Mouse (Mus musculus) embryonic facial prominence, embryonic 11.5 days (tissue): ENCODE results near the gene Slc30a6. TPM values are rescaled to one million over a fixed set of nuclear protein-coding genes. Genes with fewer than 3 reads are reported as not detected.

Experiments
- ATAC-seq: fragments of 200-750 bp; cut with Nextera tagmentation; replicated peaks from 2 replicates; pipeline ENCODE4 v1.8.0; 2017; ENCODE audit warnings: low read depth; ENCODE audit not compliant: insufficient number of reproducible peaks, low FRiP score, low TSS enrichment
- DNase-seq: peaks from one replicate; pipeline ENCODE4 v3.0.0-alpha.2; 2015; ENCODE audit warnings: low spot score
- H3K27ac ChIP-seq: fragments of 300-500 bp; sonication (generic); replicated peaks from 2 replicates; pipeline ENCODE4 v1.5.1; 2014; ENCODE audit warnings: mild to moderate bottlenecking, low read depth, low read length, control low read depth
- H3K27me3 ChIP-seq: fragments of 300-500 bp; sonication (generic); 2 replicates; pipeline ENCODE4 v1.6.1; 2014; ENCODE audit warnings: mild to moderate bottlenecking, low read length, moderate library complexity, mixed read lengths; ENCODE audit not compliant: control insufficient read depth, insufficient read depth
- H3K36me3 ChIP-seq: fragments of 300-500 bp; sonication (generic); replicated peaks from 2 replicates; pipeline ENCODE4 v1.6.1; 2014; ENCODE audit warnings: low read depth, mild to moderate bottlenecking, low read length, moderate library complexity, mixed read lengths; ENCODE audit not compliant: control insufficient read depth, insufficient read depth
- H3K4me1 ChIP-seq: fragments of 300-500 bp; sonication (generic); 2 replicates; pipeline ENCODE4 v1.6.1; 2014; ENCODE audit warnings: low read length, mixed read lengths; ENCODE audit not compliant: control insufficient read depth, insufficient read depth
- H3K4me2 ChIP-seq: fragments of 300-500 bp; sonication (generic); 2 replicates; pipeline ENCODE4 v1.6.1; 2014; ENCODE audit warnings: low read depth, mild to moderate bottlenecking, control low read depth, low read length, moderate library complexity
- H3K4me3 ChIP-seq: fragments of 300-500 bp; sonication (generic); 2 replicates; pipeline ENCODE4 v1.5.1; 2014; ENCODE audit warnings: low read depth, low read length, control low read depth
- H3K9ac ChIP-seq: fragments of 300-500 bp; sonication (generic); replicated peaks from 2 replicates; pipeline ENCODE4 v1.6.1; 2014; ENCODE audit warnings: mild to moderate bottlenecking, control low read depth, low read length
- H3K9me3 ChIP-seq: fragments of 300-500 bp; sonication (generic); replicated peaks from 2 replicates; pipeline ENCODE4 v1.6.1; 2016; ENCODE audit warnings: mild to moderate bottlenecking, low read length, inconsistent platforms, mixed read lengths; ENCODE audit not compliant: control insufficient read depth
- WGBS: fragments of 180-500 bp; shearing (Covaris S2); extraction: QIAGEN DNeasy Blood & Tissue Kit; methylation state at CpG from one replicate; pipeline ENCODE4 v1.1.7; 2014; 5-methylcytosine and 5-hydroxymethylcytosine counted together
- polyA plus RNA-seq: library from polyadenylated mRNA; unstranded; fragments of >200 nt; fragmentation: Nextera tagmentation; extraction: Ambion mirVana; gene quantifications from 2 replicates; pipeline ENCODE4 v1.2.1, GENCODE M21; 2014

The Slc30a6 gene
- polyA plus RNA-seq: 34.4 and 36.6 TPM in 2 replicates

DNA sequence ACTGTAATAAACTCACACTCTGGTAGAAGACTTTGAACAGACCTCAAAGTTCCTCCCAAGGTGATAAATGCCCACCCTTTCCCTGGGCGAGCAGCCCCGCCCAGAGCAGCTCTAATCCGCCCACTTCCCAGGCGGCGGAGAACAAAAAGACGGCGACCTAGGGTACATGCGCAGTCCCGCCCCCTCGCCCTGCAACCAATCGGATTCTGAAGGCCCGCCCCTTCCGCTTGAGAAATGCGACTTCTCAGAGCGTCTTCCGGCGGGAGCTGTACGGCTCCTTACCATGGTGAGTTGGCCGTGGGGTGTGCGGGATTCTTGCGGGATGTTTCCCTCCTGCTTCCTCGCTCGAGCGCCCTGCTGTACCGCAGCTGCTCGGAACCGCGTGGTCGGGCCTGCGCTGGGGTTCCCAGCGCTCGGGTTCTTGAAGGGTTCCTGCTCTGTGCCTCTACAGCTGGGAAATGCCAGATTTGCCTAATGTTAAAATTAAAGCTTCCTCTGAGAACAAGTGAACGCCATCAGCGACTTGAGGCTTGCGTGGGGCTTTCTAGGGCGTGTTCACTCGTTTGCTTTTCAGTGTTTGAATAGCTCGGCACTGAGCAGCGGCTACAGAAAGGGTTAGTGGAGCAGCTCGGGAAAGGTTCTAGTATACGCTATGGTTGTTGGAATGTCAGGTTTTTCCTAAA lies at the start of gene Slc30a6:
Gene Slc30a6, plus strand, starts transcription at position 226 of the 683 bp plus-strand sequence.
- peak; percentile 98 for DNase-seq
- peak within 1 kb of the TSS; percentile 79; the same call in 1 of the 2 replicates for H3K27ac ChIP-seq
- H3K4me1 ChIP-seq: no peaks in the 10 kb centered on the region
- peak within 1 kb of the TSS; percentile 95 for H3K9ac ChIP-seq
- H3K4me2 ChIP-seq: peak within 1 kb of the TSS; percentile 58
- no peaks in the 10 kb centered on the region for H3K36me3 ChIP-seq
- no peaks in the 10 kb centered on the region for H3K27me3 ChIP-seq
- no peaks in the 10 kb centered on the region for H3K9me3 ChIP-seq
- WGBS: under 1% methylated on average over 41 of the region's 41 CpGs
- ATAC-seq: peak; percentile 97
- peak within 1 kb of the TSS; percentile 93 for H3K4me3 ChIP-seq

DNA sequence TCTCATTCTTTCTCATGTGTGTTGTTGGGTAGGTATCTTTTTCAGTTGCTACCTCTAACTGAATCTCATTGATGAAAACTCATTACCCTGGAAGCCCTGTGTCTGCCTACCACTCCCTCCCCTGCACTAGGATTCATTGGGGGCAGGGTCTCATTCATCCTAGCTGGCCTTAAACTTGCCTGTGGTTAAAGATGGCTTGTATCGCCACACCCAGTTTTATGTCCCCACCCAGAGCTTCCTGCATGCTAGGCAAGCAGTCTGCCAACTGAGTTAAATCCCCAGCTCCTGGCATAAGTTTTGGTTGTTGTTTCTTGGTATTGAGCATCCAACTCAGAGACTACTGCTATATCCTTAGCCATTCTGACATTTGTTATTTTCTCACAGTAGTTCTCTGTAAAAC lies 31.8 kb upstream of the Slc30a6 start:
- DNase-seq (no peak), ATAC-seq (no peak)
- 95% methylated on average over 1 of the region's 1 CpGs for WGBS
- H3K4me1 ChIP-seq: no peaks in the 10 kb centered on the region
- no peak overlapping the region for H3K4me2 ChIP-seq
- H3K9ac ChIP-seq: no peak overlapping the region
- H3K27ac ChIP-seq: no peak overlapping the region
- H3K36me3 ChIP-seq: peaks cover 8% of the 10 kb centered on the region
- H3K9me3 ChIP-seq: no peaks in the 10 kb centered on the region
- H3K4me3 ChIP-seq: no peak overlapping the region
- no peaks in the 10 kb centered on the region for H3K27me3 ChIP-seq

DNA sequence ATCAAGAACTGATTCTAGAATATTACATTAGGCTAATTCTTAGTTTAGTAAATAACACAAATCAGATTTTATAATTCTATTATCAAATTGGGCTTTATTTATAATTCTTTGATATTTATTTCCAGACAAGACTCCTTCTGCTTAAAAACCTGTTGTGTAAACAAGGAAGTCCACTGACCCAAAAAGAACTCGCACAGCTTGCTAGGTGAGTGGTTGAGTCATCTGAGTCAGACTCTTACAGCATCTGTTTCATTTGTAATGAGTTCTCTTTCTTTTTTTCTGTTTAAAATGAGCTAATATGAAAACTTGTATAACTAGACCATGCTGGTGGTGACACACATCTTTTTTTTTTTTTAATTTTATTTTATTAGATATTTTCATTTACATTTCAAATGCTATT lies 18.5 kb upstream of the Slc30a6 start:
- Histone ChIP-seq H3K27me3 (no peaks in the 10 kb centered on the region), H3K27ac (no peak overlapping the region), H3K9me3 (no peaks in the 10 kb centered on the region), H3K4me2 (no peak overlapping the region), H3K4me3 (no peak overlapping the region), H3K4me1 (no peaks in the 10 kb centered on the region), H3K36me3 (peaks cover 10% of the 10 kb centered on the region), H3K9ac (no peak overlapping the region)
- DNase-seq: no peak
- 88% methylated on average over 1 of the region's 1 CpGs for WGBS
- no peak for ATAC-seq

DNA sequence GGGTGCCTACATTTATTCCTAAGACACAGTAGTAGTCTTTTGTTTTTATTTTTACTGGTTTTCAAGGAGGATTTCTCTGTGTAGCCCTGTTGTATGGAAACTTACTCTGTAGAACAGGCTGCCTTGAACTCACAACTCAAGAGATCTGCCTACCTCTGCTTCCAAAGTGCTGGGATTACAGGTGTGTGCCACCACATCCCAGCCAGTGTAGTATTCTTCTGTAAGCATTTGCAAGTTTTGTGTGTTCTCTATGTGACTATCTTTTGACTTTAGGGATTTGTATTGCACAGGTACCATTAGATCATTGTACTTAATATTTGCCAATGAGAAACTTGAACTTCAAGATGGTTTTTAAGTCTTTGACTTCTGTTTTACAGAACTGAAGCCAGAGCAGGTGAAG lies 8.8 kb upstream of the Slc30a6 start:
- DNase-seq: no peak
- no peaks in the 10 kb centered on the region for H3K9me3 ChIP-seq
- no peak overlapping the region for H3K4me2 ChIP-seq
- no peak overlapping the region for H3K27ac ChIP-seq
- H3K9ac ChIP-seq: no peak overlapping the region
- H3K4me1 ChIP-seq: no peaks in the 10 kb centered on the region
- no peak for ATAC-seq
- H3K27me3 ChIP-seq: no peaks in the 10 kb centered on the region
- H3K36me3 ChIP-seq: peaks cover 6% of the 10 kb centered on the region
- no peak overlapping the region for H3K4me3 ChIP-seq

GRCm38 (mm10) chr17:74389847-74390246 lies 5.6 kb upstream of the Slc30a6 start:
- no peak for ATAC-seq
- WGBS: 82% methylated on average over 3 of the region's 3 CpGs

GRCm38 (mm10) chr17:74394381-74394780 lies 1.0 kb upstream of the Slc30a6 start:
- no peak overlapping the region for H3K27ac ChIP-seq
- no peak overlapping the region for H3K9ac ChIP-seq
- DNase-seq (no peak), ATAC-seq (no peak)
- H3K36me3 ChIP-seq: no peaks in the 10 kb centered on the region; the same call in 1 of the 2 replicates
- H3K9me3 ChIP-seq: no peaks in the 10 kb centered on the region
- 80% methylated on average over 2 of the region's 2 CpGs for WGBS
- H3K27me3 ChIP-seq: no peaks in the 10 kb centered on the region
- H3K4me1 ChIP-seq: no peaks in the 10 kb centered on the region
- no peak overlapping the region for H3K4me3 ChIP-seq
- H3K4me2 ChIP-seq: no peak overlapping the region

More at GRCm38 (mm10) chr17:74389847-74390246, 5.6 kb upstream of the Slc30a6 start:
- Histone ChIP-seq H3K9ac (no peak overlapping the region), H3K4me3 (no peak overlapping the region), H3K4me2 (no peak overlapping the region), H3K27ac (no peak overlapping the region), H3K36me3 (no peaks in the 10 kb centered on the region; the same call in 1 of the 2 replicates), H3K4me1 (no peaks in the 10 kb centered on the region), H3K9me3 (no peaks in the 10 kb centered on the region), H3K27me3 (no peaks in the 10 kb centered on the region)
- DNase-seq: no peak

DNA sequence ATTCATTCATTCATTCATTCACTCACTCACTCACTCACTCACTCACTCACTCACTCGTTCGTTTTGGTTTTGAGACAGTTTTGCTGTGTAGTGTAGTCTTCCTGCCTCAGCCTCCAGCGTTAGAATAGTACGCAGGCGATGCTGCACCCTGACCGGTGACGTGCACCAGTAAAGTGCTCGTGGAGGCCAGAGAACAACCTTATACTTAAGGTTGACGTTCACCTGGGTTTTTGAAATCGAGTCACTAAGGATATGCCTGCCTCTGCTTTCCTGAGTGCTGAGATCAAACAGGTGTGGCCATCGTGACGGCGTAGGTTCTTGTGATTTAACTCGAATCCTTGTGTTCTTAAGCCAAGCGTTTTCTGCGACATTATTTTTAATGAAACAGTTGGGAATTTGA lies 553 bp upstream of the Slc30a6 start:
- Histone ChIP-seq H3K36me3 (no peaks in the 10 kb centered on the region; the same call in 1 of the 2 replicates), H3K9ac (peak overlapping the region; percentile 95), H3K27me3 (no peaks in the 10 kb centered on the region), H3K27ac (no peak overlapping the region), H3K4me1 (no peaks in the 10 kb centered on the region), H3K9me3 (no peaks in the 10 kb centered on the region), H3K4me3 (peak overlapping the region; percentile 93), H3K4me2 (peak overlapping the region; percentile 30)
- DNase-seq: peak; percentile 11
- ATAC-seq: 0 out of 2 replicates have a peak, but pooled peaks have one; percentile 18
- WGBS: 29% methylated on average over 16 of the region's 16 CpGs

DNA sequence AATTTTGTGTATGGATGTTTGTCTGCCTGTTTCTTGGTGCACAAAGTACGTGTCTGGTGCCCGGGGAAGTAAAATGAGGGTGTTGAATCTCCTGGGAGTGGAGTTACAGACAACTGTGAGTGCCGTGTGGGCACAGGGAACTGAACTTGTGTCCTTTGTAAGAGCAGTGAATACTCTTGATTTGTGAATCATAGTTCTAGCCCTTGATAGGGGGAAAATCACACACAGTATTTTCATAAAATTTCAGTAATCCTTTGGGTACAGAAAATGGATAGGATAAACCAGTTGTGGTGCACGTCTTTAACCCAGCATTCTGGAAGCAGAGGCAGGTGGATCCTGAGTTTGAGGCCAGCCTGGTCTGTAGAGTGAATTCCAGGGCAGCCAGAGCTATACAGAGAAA lies 1.4 kb downstream of the Slc30a6 start:
- Histone ChIP-seq H3K27ac (no peak overlapping the region), H3K9me3 (no peaks in the 10 kb centered on the region), H3K36me3 (no peaks in the 10 kb centered on the region), H3K4me3 (no peak overlapping the region), H3K9ac (no peak overlapping the region; the same call in 1 of the 2 replicates), H3K4me1 (no peaks in the 10 kb centered on the region), H3K27me3 (no peaks in the 10 kb centered on the region), H3K4me2 (peak overlapping the region; percentile 58)
- ATAC-seq (no peak), DNase-seq (no peak)
- WGBS: 84% methylated on average over 4 of the region's 4 CpGs
